ENCODE assay signal across 13 mouse cellular contexts in genomic region chr10:121971658-121972057, GRCm38 (mm10).
DNase-seq lines count a peak whose midpoint lies in the region; ATAC-seq lines count a peak whose summit lies in the region.
"Had no signal": no experiment of that assay in that cellular context is flagged by ENCODE, and none has a peak within 500 bp of the region (broad histone marks: within the 10 kb centered on the region; RNA-seq: fewer than 3 reads in every experiment).

No protein-coding gene starts in this region.

- H3K4me1 ChIP-seq in heart, embryonic 14.5 days (ENCODE audit: control insufficient read depth in 2 of 2, insufficient read depth in 2 of 2, low read length in 2 of 2): peaks cover 13 to 24% of the 10 kb centered on the region in 2 experiments
- H3K4me1 ChIP-seq in midbrain, embryonic 15.5 days: peaks cover 67% of the 10 kb centered on the region
- H3K4me1 ChIP-seq in midbrain, embryonic 13.5 days (replicated peaks): peaks cover 81% of the 10 kb centered on the region
- peaks cover 68% of the 10 kb centered on the region for H3K4me1 ChIP-seq in hindbrain, embryonic 15.5 days (replicated peaks)
- H3K4me1 ChIP-seq in neural tube, embryonic 13.5 days (replicated peaks): peaks cover 66% of the 10 kb centered on the region

- 58% methylated on average over 8 of the region's 8 CpGs for WGBS in heart, embryonic 14.5 days
- WGBS in midbrain, embryonic 15.5 days: 70% methylated on average over 8 of the region's 8 CpGs
- WGBS in midbrain, embryonic 13.5 days: 70% methylated on average over 8 of the region's 8 CpGs
- WGBS in hindbrain, embryonic 15.5 days: 60% methylated on average over 8 of the region's 8 CpGs
- WGBS in neural tube, embryonic 13.5 days: 54% methylated on average over 8 of the region's 8 CpGs

- H3K27me3 ChIP-seq in heart, embryonic 14.5 days (ENCODE audit: control insufficient read depth, insufficient read depth, low read length): no peaks in the 10 kb centered on the region
- no peaks in the 10 kb centered on the region for H3K27me3 ChIP-seq in midbrain, embryonic 15.5 days (replicated peaks)
- H3K27me3 ChIP-seq in midbrain, embryonic 13.5 days: no peaks in the 10 kb centered on the region
- H3K27me3 ChIP-seq in hindbrain, embryonic 15.5 days: no peaks in the 10 kb centered on the region
- H3K27me3 ChIP-seq in neural tube, embryonic 13.5 days: no peaks in the 10 kb centered on the region
- H3K27me3 ChIP-seq: CH12.LX; limb, embryonic 15.5 days had no signal

- H3K9me3 ChIP-seq in heart, embryonic 14.5 days (ENCODE audit: control insufficient read depth, low read length): no peaks in the 10 kb centered on the region
- no peaks in the 10 kb centered on the region for H3K9me3 ChIP-seq in midbrain, embryonic 15.5 days
- H3K9me3 ChIP-seq in midbrain, embryonic 13.5 days: no peaks in the 10 kb centered on the region
- H3K9me3 ChIP-seq in hindbrain, embryonic 15.5 days: no peaks in the 10 kb centered on the region
- no peaks in the 10 kb centered on the region for H3K9me3 ChIP-seq in neural tube, embryonic 13.5 days
- H3K9me3 ChIP-seq: limb, embryonic 15.5 days had no signal

- H3K9ac ChIP-seq in heart, embryonic 14.5 days (ENCODE audit: low read length): no peak overlapping the region
- H3K9ac ChIP-seq in midbrain, embryonic 15.5 days: no peak overlapping the region
- no peak overlapping the region for H3K9ac ChIP-seq in midbrain, embryonic 13.5 days (replicated peaks)
- no peak overlapping the region for H3K9ac ChIP-seq in hindbrain, embryonic 15.5 days
- no peak overlapping the region for H3K9ac ChIP-seq in neural tube, embryonic 13.5 days
- H3K9ac ChIP-seq: limb, embryonic 15.5 days had no signal

- DNase-seq in heart, postnatal 4 days: no peak
- DNase-seq: cerebellum, adult 8-10 months; gastrocnemius, postnatal 36 days; kidney, adult 11 months; thymus, postnatal 25 days had no signal

- no peak overlapping the region for H3K4me2 ChIP-seq in heart, embryonic 14.5 days (ENCODE audit: low read length)
- no peak overlapping the region for H3K4me2 ChIP-seq in midbrain, embryonic 15.5 days
- no peak overlapping the region for H3K4me2 ChIP-seq in midbrain, embryonic 13.5 days (replicated peaks)
- H3K4me2 ChIP-seq in hindbrain, embryonic 15.5 days: no peak overlapping the region
- H3K4me2 ChIP-seq in neural tube, embryonic 13.5 days: no peak overlapping the region
- H3K4me2 ChIP-seq: limb, embryonic 15.5 days had no signal

- peak overlapping the region; percentile 0 to 50; a peak in 1 of 4 replicates for H3K27ac ChIP-seq in heart, embryonic 14.5 days (replicated peaks in 1 of 2; ENCODE audit: control insufficient read depth in 1 of 2, insufficient read depth in 1 of 2, low read depth in 2 of 2, low read length in 2 of 2)
- H3K27ac ChIP-seq in midbrain, embryonic 15.5 days: 0 out of 2 replicates have a peak overlapping the region, but pooled peaks have one; percentile 6
- no peak overlapping the region for H3K27ac ChIP-seq in midbrain, embryonic 13.5 days
- H3K27ac ChIP-seq in hindbrain, embryonic 15.5 days (replicated peaks): peak overlapping the region; percentile 43; the same call in 1 of the 2 replicates
- peak overlapping the region; percentile 68 for H3K27ac ChIP-seq in neural tube, embryonic 13.5 days (replicated peaks)
- H3K27ac ChIP-seq: limb, embryonic 15.5 days had no signal

- ATAC-seq in heart, embryonic 14.5 days (ENCODE audit: insufficient number of reproducible peaks, insufficient read depth, low FRiP score, low read depth): 0 out of 2 replicates have a peak, but pooled peaks have one; percentile 27
- no peak for ATAC-seq in midbrain, embryonic 15.5 days (replicated peaks)
- no peak for ATAC-seq in midbrain, embryonic 13.5 days
- ATAC-seq in hindbrain, embryonic 15.5 days (ENCODE audit: low FRiP score, low read depth): no peak
- ATAC-seq in neural tube, embryonic 13.5 days (ENCODE audit: low read depth): no peak
- ATAC-seq in erythroblast, adult 5-6 weeks (replicated peaks; ENCODE audit: low FRiP score, poor library complexity, severe bottlenecking): no peak

- no peaks in the 10 kb centered on the region for H3K36me3 ChIP-seq in heart, embryonic 14.5 days (ENCODE audit: control insufficient read depth, insufficient read depth, low read length)
- no peaks in the 10 kb centered on the region for H3K36me3 ChIP-seq in midbrain, embryonic 15.5 days (replicated peaks)
- no peaks in the 10 kb centered on the region for H3K36me3 ChIP-seq in midbrain, embryonic 13.5 days
- H3K36me3 ChIP-seq in hindbrain, embryonic 15.5 days: no peaks in the 10 kb centered on the region
- H3K36me3 ChIP-seq in neural tube, embryonic 13.5 days: no peaks in the 10 kb centered on the region
- H3K36me3 ChIP-seq: limb, embryonic 15.5 days had no signal

- H3K4me3 ChIP-seq in heart, embryonic 14.5 days (ENCODE audit: control insufficient read depth in 1 of 2, insufficient read depth in 1 of 2, low read depth in 1 of 2, low read length in 2 of 2): no peak overlapping the region
- no peak overlapping the region for H3K4me3 ChIP-seq in midbrain, embryonic 15.5 days
- H3K4me3 ChIP-seq in midbrain, embryonic 13.5 days (replicated peaks): no peak overlapping the region
- H3K4me3 ChIP-seq in hindbrain, embryonic 15.5 days: no peak overlapping the region
- no peak overlapping the region for H3K4me3 ChIP-seq in neural tube, embryonic 13.5 days
- H3K4me3 ChIP-seq: limb, embryonic 15.5 days had no signal
